Mouse (Mus musculus): Measurements from ENCODE around the gene Wscd2. TPM values are rescaled to one million over a fixed set of nuclear protein-coding genes. Genes with fewer than 3 reads are reported as not detected.

Gene Wscd2
- polyA plus RNA-seq, 1 experiment = 3.5 TPM

DNA sequence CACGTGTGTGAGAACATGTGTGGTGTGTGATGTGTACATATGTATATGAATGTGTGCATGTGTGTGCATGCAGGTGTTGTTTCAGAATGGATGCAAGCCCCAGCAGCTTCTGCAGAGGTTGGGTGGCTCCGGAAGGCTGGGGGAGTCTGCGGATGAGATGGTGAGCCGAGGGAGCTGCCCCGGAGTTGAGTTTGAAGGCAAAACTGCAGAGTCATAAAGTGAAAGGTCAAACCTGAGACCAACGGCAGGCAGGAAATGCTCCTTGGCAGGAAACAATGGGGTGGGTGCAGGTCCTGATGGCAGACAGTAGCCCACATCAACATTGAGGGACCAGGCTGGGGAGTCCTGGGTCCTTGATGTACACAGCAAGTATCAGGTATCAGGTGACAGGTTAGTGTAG, 15.9 kb downstream of the Wscd2 start:
- TF ChIP-seq POLR2A (IDR thresholded peaks at IDR 0.05; ENCODE audit: low read depth, low read length) (no peak), CTCF (IDR thresholded peaks at IDR 0.05; ENCODE audit: extremely low read depth, insufficient read length, insufficient replicate concordance, low read depth, low read length) (no peak)
- H3K27me3 ChIP-seq (ENCODE audit: control insufficient read depth, insufficient read depth, low read length) = no peaks in the 10 kb centered on the region
- no peak overlapping the region for H3K27ac ChIP-seq (ENCODE audit: insufficient read depth, low read depth, low read length)
- no peaks in the 10 kb centered on the region for H3K4me1 ChIP-seq (ENCODE audit: control insufficient read depth, insufficient read depth, insufficient read length, low read length)
- WGBS = 56% methylated on average over 6 of the region's 6 CpGs
- no peaks in the 10 kb centered on the region for H3K36me3 ChIP-seq (ENCODE audit: control insufficient read depth, insufficient read depth, low read length)
- H3K4me3 ChIP-seq (ENCODE audit: low read depth, low read length) = no peak overlapping the region

DNA sequence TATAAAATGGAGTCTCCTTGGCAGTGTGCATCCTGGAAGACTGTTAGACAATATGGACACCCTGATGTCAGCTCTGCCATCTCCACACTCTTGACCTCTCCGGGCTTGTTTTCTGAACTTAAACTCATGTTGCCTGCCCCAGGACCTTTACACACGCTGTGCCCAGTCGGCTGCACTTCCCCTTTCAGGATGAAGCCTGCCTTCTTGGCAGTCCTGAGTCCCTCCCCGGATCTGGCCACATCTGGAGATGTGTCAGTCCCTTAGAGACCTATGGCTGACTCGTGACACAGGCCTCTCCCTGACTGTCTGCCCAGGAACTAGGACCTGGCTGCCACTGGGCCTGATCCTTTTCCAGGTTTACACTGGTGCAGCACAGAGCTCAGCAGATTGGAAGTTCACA, 16.6 kb downstream of the Wscd2 start:
- H3K36me3 ChIP-seq (ENCODE audit: control insufficient read depth, insufficient read depth, low read length) = no peaks in the 10 kb centered on the region
- H3K27ac ChIP-seq (ENCODE audit: insufficient read depth, low read depth, low read length) = no peak overlapping the region
- no peak for TF ChIP-seq CTCF (IDR thresholded peaks at IDR 0.05; ENCODE audit: extremely low read depth, insufficient read length, insufficient replicate concordance, low read depth, low read length)
- no peak for TF ChIP-seq POLR2A (IDR thresholded peaks at IDR 0.05; ENCODE audit: low read depth, low read length)
- WGBS = 81% methylated on average over 5 of the region's 5 CpGs
- no peaks in the 10 kb centered on the region for H3K4me1 ChIP-seq (ENCODE audit: control insufficient read depth, insufficient read depth, insufficient read length, low read length)
- H3K27me3 ChIP-seq (ENCODE audit: control insufficient read depth, insufficient read depth, low read length) = no peaks in the 10 kb centered on the region
- no peak overlapping the region for H3K4me3 ChIP-seq (ENCODE audit: low read depth, low read length)

- 76% methylated on average over 4 of the region's 4 CpGs for WGBS
- TF ChIP-seq POLR2A (IDR thresholded peaks at IDR 0.05; ENCODE audit: low read depth, low read length) (no peak), CTCF (IDR thresholded peaks at IDR 0.05; ENCODE audit: extremely low read depth, insufficient read length, insufficient replicate concordance, low read depth, low read length) (no peak)
- Histone ChIP-seq H3K27ac (ENCODE audit: insufficient read depth, low read depth, low read length) (no peak overlapping the region), H3K36me3 (ENCODE audit: control insufficient read depth, insufficient read depth, low read length) (no peaks in the 10 kb centered on the region), H3K4me1 (ENCODE audit: control insufficient read depth, insufficient read depth, insufficient read length, low read length) (no peaks in the 10 kb centered on the region), H3K4me3 (ENCODE audit: low read depth, low read length) (no peak overlapping the region), H3K27me3 (ENCODE audit: control insufficient read depth, insufficient read depth, low read length) (no peaks in the 10 kb centered on the region)
Measured at GRCm38 (mm10) chr5:113509167-113509566, 19.0 kb downstream of the Wscd2 start.

DNA sequence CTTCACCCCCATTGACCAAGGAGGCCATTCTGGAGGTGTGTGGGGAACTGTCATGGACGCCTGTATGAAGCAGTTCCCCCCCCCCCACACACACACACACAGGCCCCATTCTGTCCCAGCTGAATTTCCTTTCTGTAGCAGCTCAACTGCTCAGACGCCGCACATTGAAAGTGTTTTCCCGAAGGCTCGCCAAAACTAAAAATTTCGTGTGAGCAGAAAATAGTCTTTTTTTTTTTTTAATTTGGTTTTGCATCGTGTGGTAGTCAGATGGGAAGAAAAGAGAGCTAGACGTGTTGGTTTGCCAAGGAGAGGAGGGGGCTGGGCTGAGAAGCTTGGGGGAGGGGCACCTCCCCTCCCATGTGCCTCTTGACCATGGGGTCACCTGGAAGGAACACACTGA, 23.5 kb downstream of the Wscd2 start:
- Histone ChIP-seq H3K27me3 (ENCODE audit: control insufficient read depth, insufficient read depth, low read length) (no peaks in the 10 kb centered on the region), H3K27ac (ENCODE audit: insufficient read depth, low read depth, low read length) (no peak overlapping the region), H3K4me1 (ENCODE audit: control insufficient read depth, insufficient read depth, insufficient read length, low read length) (no peaks in the 10 kb centered on the region), H3K4me3 (ENCODE audit: low read depth, low read length) (no peak overlapping the region), H3K36me3 (ENCODE audit: control insufficient read depth, insufficient read depth, low read length) (no peaks in the 10 kb centered on the region)
- no peak for TF ChIP-seq CTCF (IDR thresholded peaks at IDR 0.05; ENCODE audit: extremely low read depth, insufficient read length, insufficient replicate concordance, low read depth, low read length)
- no peak for TF ChIP-seq POLR2A (IDR thresholded peaks at IDR 0.05; ENCODE audit: low read depth, low read length)
- 72% methylated on average over 8 of the region's 8 CpGs for WGBS

DNA sequence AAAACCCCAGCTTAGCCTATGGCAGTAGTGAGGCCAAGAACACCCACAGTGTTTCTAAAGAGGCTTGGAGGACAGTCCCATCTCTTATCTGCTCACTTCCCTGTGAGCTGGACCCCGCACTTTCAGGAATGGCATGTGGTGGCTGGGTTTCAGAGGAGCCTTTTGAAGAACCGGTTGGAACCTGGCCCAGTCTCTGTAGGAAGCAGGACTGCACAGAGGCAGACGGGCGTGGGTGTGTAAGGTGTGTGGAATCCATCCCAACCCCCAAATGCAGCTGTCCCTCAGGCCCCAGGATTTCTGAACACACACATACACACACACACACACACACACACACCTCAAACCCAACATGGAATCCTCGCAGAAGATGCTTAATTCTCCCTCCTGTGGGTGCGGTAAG, 23.9 kb downstream of the Wscd2 start:
- H3K4me1 ChIP-seq (ENCODE audit: control insufficient read depth, insufficient read depth, insufficient read length, low read length) = no peaks in the 10 kb centered on the region
- WGBS = 56% methylated on average over 6 of the region's 6 CpGs
- TF ChIP-seq POLR2A (IDR thresholded peaks at IDR 0.05; ENCODE audit: low read depth, low read length) = no peak
- TF ChIP-seq CTCF (IDR thresholded peaks at IDR 0.05; ENCODE audit: extremely low read depth, insufficient read length, insufficient replicate concordance, low read depth, low read length) = no peak

DNA sequence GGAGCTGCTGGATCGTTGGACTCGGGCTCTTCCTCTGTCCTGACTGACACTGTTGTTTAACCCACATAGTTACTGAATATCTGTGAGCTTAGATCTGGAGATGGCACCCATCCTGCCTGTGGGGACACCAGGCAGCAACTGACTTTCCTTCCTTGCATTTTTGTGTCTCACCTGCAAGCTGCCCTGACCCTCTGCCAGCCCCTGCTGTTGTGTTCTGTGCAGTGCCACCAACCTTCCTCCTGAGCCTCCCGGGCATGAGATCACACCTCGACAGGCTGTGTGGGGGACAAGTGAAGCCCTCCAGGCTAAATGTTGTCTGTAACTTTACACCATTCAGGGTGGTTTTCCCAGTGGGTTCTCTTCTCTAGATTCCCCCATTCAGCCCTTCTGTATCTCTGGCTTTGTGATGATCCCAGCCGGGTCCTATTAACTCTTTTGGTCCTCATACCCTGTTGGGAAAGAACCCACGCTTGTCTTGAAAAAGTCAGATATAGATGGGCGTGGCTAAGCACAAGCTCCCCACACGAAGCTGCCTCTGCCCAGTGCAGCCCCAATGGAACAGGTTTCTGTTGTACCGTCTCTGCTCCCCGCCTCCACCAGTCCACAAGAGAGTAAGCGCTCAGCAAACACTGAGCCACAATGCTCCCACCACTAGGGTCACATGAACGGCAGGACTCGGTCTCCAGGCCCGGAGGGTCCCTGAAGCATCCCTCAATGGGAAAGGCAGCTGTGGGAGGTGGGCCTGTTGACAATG, 26.2 kb downstream of the Wscd2 start:
- no peak overlapping the region for H3K4me3 ChIP-seq (ENCODE audit: low read depth, low read length)
- H3K27ac ChIP-seq (ENCODE audit: insufficient read depth, low read depth, low read length) = no peak overlapping the region
- H3K4me1 ChIP-seq (ENCODE audit: control insufficient read depth, insufficient read depth, insufficient read length, low read length) = no peaks in the 10 kb centered on the region
- no peaks in the 10 kb centered on the region for H3K36me3 ChIP-seq (ENCODE audit: control insufficient read depth, insufficient read depth, low read length)
- H3K27me3 ChIP-seq (ENCODE audit: control insufficient read depth, insufficient read depth, low read length) = no peaks in the 10 kb centered on the region
- WGBS = 31% methylated on average over 14 of the region's 14 CpGs
- no peak for TF ChIP-seq POLR2A (IDR thresholded peaks at IDR 0.05; ENCODE audit: low read depth, low read length)
- no peak for TF ChIP-seq CTCF (IDR thresholded peaks at IDR 0.05; ENCODE audit: extremely low read depth, insufficient read length, insufficient replicate concordance, low read depth, low read length)

More for the DNA sequence above, 23.9 kb downstream of the Wscd2 start:
- Histone ChIP-seq H3K36me3 (ENCODE audit: control insufficient read depth, insufficient read depth, low read length) (no peaks in the 10 kb centered on the region), H3K27ac (ENCODE audit: insufficient read depth, low read depth, low read length) (no peak overlapping the region), H3K27me3 (ENCODE audit: control insufficient read depth, insufficient read depth, low read length) (no peaks in the 10 kb centered on the region), H3K4me3 (ENCODE audit: low read depth, low read length) (no peak overlapping the region)

DNA sequence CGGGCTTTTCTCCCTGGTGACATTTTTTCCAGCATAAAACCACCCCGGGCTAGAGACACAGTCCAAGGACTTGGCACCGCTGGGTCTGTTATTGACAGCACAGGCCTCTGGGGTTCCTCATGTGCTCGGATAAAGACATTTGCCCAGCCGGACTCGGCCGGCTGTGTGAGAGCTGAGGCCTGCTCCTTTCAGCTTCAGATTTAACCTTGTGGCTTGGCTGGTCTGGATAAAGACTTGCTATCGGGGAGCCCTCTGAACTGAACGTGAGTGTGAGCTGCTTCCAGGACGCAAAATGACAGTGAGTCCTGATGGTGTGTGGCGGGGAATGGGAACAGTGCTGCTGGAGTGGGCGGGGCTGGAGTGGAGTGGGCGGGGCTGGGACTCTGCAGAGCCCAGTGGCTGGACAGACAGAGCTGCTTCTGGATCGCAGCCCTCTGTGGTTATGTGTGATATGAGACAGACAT, 26.8 kb downstream of the Wscd2 start:
- no peaks in the 10 kb centered on the region for H3K36me3 ChIP-seq (ENCODE audit: control insufficient read depth, insufficient read depth, low read length)
- WGBS = 34% methylated on average over 14 of the region's 14 CpGs
- H3K4me1 ChIP-seq (ENCODE audit: control insufficient read depth, insufficient read depth, insufficient read length, low read length) = no peaks in the 10 kb centered on the region
- no peaks in the 10 kb centered on the region for H3K27me3 ChIP-seq (ENCODE audit: control insufficient read depth, insufficient read depth, low read length)
- no peak for TF ChIP-seq CTCF (IDR thresholded peaks at IDR 0.05; ENCODE audit: extremely low read depth, insufficient read length, insufficient replicate concordance, low read depth, low read length)
- no peak for TF ChIP-seq POLR2A (IDR thresholded peaks at IDR 0.05; ENCODE audit: low read depth, low read length)
- no peak overlapping the region for H3K27ac ChIP-seq (ENCODE audit: insufficient read depth, low read depth, low read length)
- H3K4me3 ChIP-seq (ENCODE audit: low read depth, low read length) = no peak overlapping the region
